Comparison of ENCODE assay signal across 9 mouse cellular contexts in genomic region chr9:7545471-7545870, GRCm38 (mm10). TPM values are rescaled to one million over a fixed set of nuclear protein-coding genes. Genes with fewer than 3 reads are reported as not detected.
A peak's percentile ranks its signal among the peaks of the same experiment; 100 is the strongest.
DNase-seq lines count a peak whose midpoint lies in the region; ATAC-seq and TF ChIP-seq lines count a peak whose summit lies in the region.
"Had no signal": no experiment of that assay in that cellular context is flagged by ENCODE, and none has a peak within 500 bp of the region (broad histone marks: within the 10 kb centered on the region; RNA-seq: fewer than 3 reads in every experiment).

No protein-coding gene starts in this region.

- H3K36me3 ChIP-seq in midbrain, postnatal 0 days (ENCODE audit: insufficient read depth, low read length) = no peaks in the 10 kb centered on the region
- no peaks in the 10 kb centered on the region for H3K36me3 ChIP-seq in midbrain, embryonic 11.5 days (ENCODE audit: control insufficient read depth, insufficient read depth, low read length)
- no peaks in the 10 kb centered on the region for H3K36me3 ChIP-seq in kidney, embryonic 15.5 days
- H3K36me3 ChIP-seq in stomach, embryonic 14.5 days (ENCODE audit: control insufficient read depth, insufficient read depth, low read length) = no peaks in the 10 kb centered on the region
- H3K36me3 ChIP-seq: limb, embryonic 15.5 days had no signal

- no peak for TF ChIP-seq CTCF in midbrain, postnatal 0 days (IDR thresholded peaks at IDR 0.05)

- DNase-seq in midbrain, postnatal 0 days (ENCODE audit: low spot score) = peak; percentile 4
- DNase-seq in midbrain, embryonic 11.5 days (ENCODE audit: low spot score, missing footprints) = no peak
- DNase-seq in heart, adult 9 months (ENCODE audit: low spot score in 2 of 2) = peak; percentile 74

- H3K27me3 ChIP-seq in midbrain, postnatal 0 days (ENCODE audit: insufficient read depth, low read length) = no peaks in the 10 kb centered on the region
- H3K27me3 ChIP-seq in midbrain, embryonic 11.5 days (ENCODE audit: control insufficient read depth, insufficient read depth, low read length) = no peaks in the 10 kb centered on the region
- H3K27me3 ChIP-seq in kidney, embryonic 15.5 days = no peaks in the 10 kb centered on the region
- H3K27me3 ChIP-seq in stomach, embryonic 14.5 days (ENCODE audit: control insufficient read depth, insufficient read depth, low read length) = no peaks in the 10 kb centered on the region
- H3K27me3 ChIP-seq: limb, embryonic 15.5 days had no signal

- H3K4me3 ChIP-seq in midbrain, postnatal 0 days (ENCODE audit: low read depth, low read length) = no peak overlapping the region
- H3K4me3 ChIP-seq in midbrain, embryonic 11.5 days (ENCODE audit: low read depth, low read length) = no peak overlapping the region
- no peak overlapping the region for H3K4me3 ChIP-seq in kidney, embryonic 15.5 days (replicated peaks)
- no peak overlapping the region for H3K4me3 ChIP-seq in stomach, embryonic 14.5 days (ENCODE audit: low read depth, low read length)
- H3K4me3 ChIP-seq: limb, embryonic 15.5 days had no signal

- no peak overlapping the region for H3K9ac ChIP-seq in midbrain, postnatal 0 days (replicated peaks; ENCODE audit: low read length, poor library complexity, severe bottlenecking)
- no peak overlapping the region for H3K9ac ChIP-seq in midbrain, embryonic 11.5 days (ENCODE audit: low read length)
- H3K9ac ChIP-seq in kidney, embryonic 15.5 days = no peak overlapping the region
- no peak overlapping the region for H3K9ac ChIP-seq in stomach, embryonic 14.5 days (replicated peaks; ENCODE audit: low read depth, low read length)
- H3K9ac ChIP-seq: limb, embryonic 15.5 days had no signal

- H3K4me2 ChIP-seq in midbrain, postnatal 0 days (ENCODE audit: low read depth, low read length, poor library complexity, severe bottlenecking) = no peak overlapping the region
- H3K4me2 ChIP-seq in midbrain, embryonic 11.5 days = no peak overlapping the region
- H3K4me2 ChIP-seq in kidney, embryonic 15.5 days = no peak overlapping the region
- no peak overlapping the region for H3K4me2 ChIP-seq in stomach, embryonic 14.5 days (replicated peaks; ENCODE audit: low read depth, low read length)
- H3K4me2 ChIP-seq: limb, embryonic 15.5 days had no signal

- 0 out of 2 replicates have a peak, but pooled peaks have one; percentile 34 for ATAC-seq in midbrain, postnatal 0 days (ENCODE audit: low FRiP score)
- no peak for ATAC-seq in midbrain, embryonic 11.5 days (ENCODE audit: low FRiP score)
- peak; percentile 95 for ATAC-seq in kidney, embryonic 15.5 days (replicated peaks; ENCODE audit: low FRiP score)
- ATAC-seq in stomach, embryonic 14.5 days (ENCODE audit: insufficient number of reproducible peaks, insufficient read depth, low FRiP score, low read depth) = peak; percentile 90
- no peak for ATAC-seq in erythroid progenitor cell, adult 5-6 weeks (replicated peaks; ENCODE audit: low FRiP score, poor library complexity, severe bottlenecking)
- ATAC-seq in granulocyte monocyte progenitor cell, adult 5-6 weeks (replicated peaks; ENCODE audit: poor library complexity, severe bottlenecking) = no peak

- H3K27ac ChIP-seq in midbrain, postnatal 0 days (ENCODE audit: low read depth, low read length) = no peak overlapping the region
- no peak overlapping the region for H3K27ac ChIP-seq in midbrain, embryonic 11.5 days (ENCODE audit: low read depth, low read length)
- H3K27ac ChIP-seq in kidney, embryonic 15.5 days = peak overlapping the region; percentile 7; the same call in 1 of the 2 replicates
- peak overlapping the region; percentile 44; the same call in 1 of the 2 replicates for H3K27ac ChIP-seq in stomach, embryonic 14.5 days (ENCODE audit: low read length)
- H3K27ac ChIP-seq: limb, embryonic 15.5 days had no signal

- no peaks in the 10 kb centered on the region for H3K9me3 ChIP-seq in midbrain, postnatal 0 days (ENCODE audit: low read length)
- no peaks in the 10 kb centered on the region for H3K9me3 ChIP-seq in midbrain, embryonic 11.5 days (ENCODE audit: control insufficient read depth, low read length)
- no peaks in the 10 kb centered on the region for H3K9me3 ChIP-seq in kidney, embryonic 15.5 days (replicated peaks)
- H3K9me3 ChIP-seq in stomach, embryonic 14.5 days (ENCODE audit: control insufficient read depth, low read depth, low read length) = no peaks in the 10 kb centered on the region
- H3K9me3 ChIP-seq: limb, embryonic 15.5 days had no signal

- no peaks in the 10 kb centered on the region for H3K4me1 ChIP-seq in midbrain, postnatal 0 days (ENCODE audit: insufficient read depth, low read length)
- no peaks in the 10 kb centered on the region for H3K4me1 ChIP-seq in midbrain, embryonic 11.5 days (ENCODE audit: control insufficient read depth, insufficient read depth, low read length)
- H3K4me1 ChIP-seq in kidney, embryonic 15.5 days = 0 out of 2 replicates have a peak, but pooled peaks cover 4% of the 10 kb centered on the region
- peaks cover 9% of the 10 kb centered on the region for H3K4me1 ChIP-seq in stomach, embryonic 14.5 days (ENCODE audit: control insufficient read depth, insufficient read depth, low read length)
- H3K4me1 ChIP-seq: limb, embryonic 15.5 days had no signal

- 69% methylated on average over 1 of the region's 1 CpGs for WGBS in midbrain, postnatal 0 days
- whole genome bisulfite sequencing in midbrain, embryonic 11.5 days = 72% methylated on average over 1 of the region's 1 CpGs
- WGBS in kidney, embryonic 15.5 days = 9% methylated on average over 1 of the region's 1 CpGs
- WGBS in stomach, embryonic 14.5 days = 36% methylated on average over 1 of the region's 1 CpGs

RNA-seq across cellular contexts. Expression of gene Mmp8, which starts 12.8 kb away (rescaled TPM):
- total RNA-seq in midbrain, postnatal 0 days (2014; rRNA removed) = not detected in 2 replicates
- polyA plus RNA-seq in midbrain, postnatal 0 days (2015; fragmentation: Nextera tagmentation; extraction: Ambion mirVana) = 0.13 TPM in 1 of 2 replicates, not detected in the other
- not detected in 2 replicates for polyA plus RNA-seq in midbrain, embryonic 11.5 days (2014; fragmentation: Nextera tagmentation; extraction: Ambion mirVana)
- 0.65 and 0.87 TPM in 2 replicates for polyA plus RNA-seq in kidney, embryonic 15.5 days (2015; fragmentation: Nextera tagmentation; extraction: Ambion mirVana)
- polyA plus RNA-seq in stomach, embryonic 14.5 days (2014; fragmentation: Nextera tagmentation; extraction: Ambion mirVana) = 0.49 and 0.80 TPM in 2 replicates
- 25.6 and 53.0 TPM in 2 replicates for total RNA-seq in erythroid progenitor cell, adult 5-6 weeks (2015; ENCODE audit: low replicate concordance)
- total RNA-seq in erythroid progenitor cell, adult 5-6 weeks (2017; ENCODE audit: low replicate concordance) = 34.0 and 41.5 TPM in 2 replicates
- total RNA-seq in granulocyte monocyte progenitor cell, adult 5-6 weeks (2014; fragmentation: Nextera tagmentation) = 2.3 and 4.7 TPM in 2 replicates
- total RNA-seq in granulocyte monocyte progenitor cell, adult 5-6 weeks (2017) = 14.0 and 15.2 TPM in 2 replicates
- polyA plus RNA-seq: neural tube, embryonic 11.5 days had no signal

RNA-seq across cellular contexts. Expression of gene Mmp27, which starts 25.7 kb away (rescaled TPM):
- total RNA-seq in midbrain, postnatal 0 days (2014; rRNA removed) = not detected in 2 replicates
- not detected in 2 replicates for polyA plus RNA-seq in midbrain, postnatal 0 days (2015; fragmentation: Nextera tagmentation; extraction: Ambion mirVana)
- polyA plus RNA-seq in midbrain, embryonic 11.5 days (2014; fragmentation: Nextera tagmentation; extraction: Ambion mirVana) = not detected in 2 replicates
- polyA plus RNA-seq in kidney, embryonic 15.5 days (2015; fragmentation: Nextera tagmentation; extraction: Ambion mirVana) = not detected in 2 replicates
- not detected in 2 replicates for polyA plus RNA-seq in stomach, embryonic 14.5 days (2014; fragmentation: Nextera tagmentation; extraction: Ambion mirVana)
- total RNA-seq in erythroid progenitor cell, adult 5-6 weeks (2015; ENCODE audit: low replicate concordance) = not detected in 2 replicates
- total RNA-seq in erythroid progenitor cell, adult 5-6 weeks (2017; ENCODE audit: low replicate concordance) = not detected in 2 replicates
- not detected in 2 replicates for total RNA-seq in granulocyte monocyte progenitor cell, adult 5-6 weeks (2014; fragmentation: Nextera tagmentation)
- total RNA-seq in granulocyte monocyte progenitor cell, adult 5-6 weeks (2017) = 0.47 TPM in 1 of 2 replicates, not detected in the other
- polyA plus RNA-seq: limb, embryonic 15.5 days; neural tube, embryonic 11.5 days had no signal

RNA-seq across cellular contexts. Expression of gene Mmp10, which starts 43.3 kb away (rescaled TPM):
- total RNA-seq in midbrain, postnatal 0 days (2014; rRNA removed) = not detected in 2 replicates
- not detected in 2 replicates for polyA plus RNA-seq in midbrain, postnatal 0 days (2015; fragmentation: Nextera tagmentation; extraction: Ambion mirVana)
- polyA plus RNA-seq in midbrain, embryonic 11.5 days (2014; fragmentation: Nextera tagmentation; extraction: Ambion mirVana) = not detected in 2 replicates
- not detected in 2 replicates for polyA plus RNA-seq in kidney, embryonic 15.5 days (2015; fragmentation: Nextera tagmentation; extraction: Ambion mirVana)
- polyA plus RNA-seq in stomach, embryonic 14.5 days (2014; fragmentation: Nextera tagmentation; extraction: Ambion mirVana) = not detected in 2 replicates
- not detected in 2 replicates for total RNA-seq in erythroid progenitor cell, adult 5-6 weeks (2015; ENCODE audit: low replicate concordance)
- not detected in 2 replicates for total RNA-seq in erythroid progenitor cell, adult 5-6 weeks (2017; ENCODE audit: low replicate concordance)
- not detected in 2 replicates for total RNA-seq in granulocyte monocyte progenitor cell, adult 5-6 weeks (2014; fragmentation: Nextera tagmentation)
- not detected in 2 replicates for total RNA-seq in granulocyte monocyte progenitor cell, adult 5-6 weeks (2017)
- polyA plus RNA-seq: limb, embryonic 15.5 days; neural tube, embryonic 11.5 days had no signal

Comparison
In these comparisons a context has a peak if more than half of its experiments do, and no peak if none do; other contexts are left out.
1. ATAC-seq: peak in midbrain, postnatal 0 days (single experiment), kidney, embryonic 15.5 days (single experiment) and stomach, embryonic 14.5 days (single experiment); none in midbrain, embryonic 11.5 days (single experiment), erythroid progenitor cell, adult 5-6 weeks (single experiment) and granulocyte monocyte progenitor cell, adult 5-6 weeks (single experiment).
2. H3K27ac ChIP-seq: peak in kidney, embryonic 15.5 days (single experiment) and stomach, embryonic 14.5 days (single experiment); none in midbrain, postnatal 0 days (single experiment) and midbrain, embryonic 11.5 days (single experiment).